Mouse (Mus musculus) limb, embryonic 15.5 days (tissue): Measurements from ENCODE around the gene Kif1bp. TPM values are rescaled to one million over a fixed set of nuclear protein-coding genes. Genes with fewer than 3 reads are reported as not detected.

ENCODE experiments used
- ATAC-seq: fragments of 200-750 bp; cut with Nextera tagmentation; 2 replicates; pipeline ENCODE4 v1.8.0; 2017; ENCODE audit warnings: low read depth, moderate TSS enrichment; ENCODE audit not compliant: insufficient number of reproducible peaks, low FRiP score, low TSS enrichment
- H3K27ac ChIP-seq: fragments of 300-500 bp; sonication (generic); 2 replicates; pipeline ENCODE4 v1.5.1; 2015; ENCODE audit warnings: moderate library complexity, mild to moderate bottlenecking, inconsistent platforms
- H3K27me3 ChIP-seq: fragments of 300-500 bp; sonication (generic); 2 replicates; pipeline ENCODE4 v1.6.1; 2015; ENCODE audit warnings: inconsistent platforms
- H3K36me3 ChIP-seq: fragments of 300-500 bp; sonication (generic); 2 replicates; pipeline ENCODE4 v1.6.1; 2015; ENCODE audit warnings: inconsistent platforms
- H3K4me1 ChIP-seq: fragments of 300-500 bp; sonication (generic); 2 replicates; pipeline ENCODE4 v1.6.1; 2015; ENCODE audit warnings: inconsistent platforms
- H3K4me2 ChIP-seq: fragments of 300-500 bp; sonication (generic); 2 replicates; pipeline ENCODE4 v1.6.1; 2015; ENCODE audit warnings: mild to moderate bottlenecking, inconsistent platforms
- H3K4me3 ChIP-seq: fragments of 300-500 bp; sonication (generic); 2 replicates; pipeline ENCODE4 v1.5.1; 2015; ENCODE audit warnings: mild to moderate bottlenecking, inconsistent platforms
- H3K9ac ChIP-seq: fragments of 300-500 bp; sonication (generic); 2 replicates; pipeline ENCODE4 v1.6.1; 2015; ENCODE audit warnings: inconsistent platforms
- H3K9me3 ChIP-seq: fragments of 300-500 bp; sonication (generic); 2 replicates; pipeline ENCODE4 v1.6.1; 2016; ENCODE audit warnings: inconsistent platforms
- WGBS: fragments of 180-500 bp; shearing (Covaris S2); methylation state at CpG from one replicate; pipeline ENCODE4 v1.1.7; 2015; 5-methylcytosine and 5-hydroxymethylcytosine counted together
- polyA plus RNA-seq: library from polyadenylated mRNA; unstranded; fragments of >200 nt; fragmentation: Nextera tagmentation; extraction: Ambion mirVana; gene quantifications from 2 replicates; pipeline ENCODE4 v1.2.1, GENCODE M21; 2015

Gene Kif1bp
- polyA plus RNA-seq, 1 experiment from 2014 or later: 36.9 TPM

- ATAC-seq: no peak
- H3K36me3 ChIP-seq: no peaks in the 10 kb centered on the region
- no peak within 1 kb of the TSS for H3K4me3 ChIP-seq
- no peaks in the 10 kb centered on the region for H3K9me3 ChIP-seq
- no peaks in the 10 kb centered on the region for H3K4me1 ChIP-seq
- H3K27ac ChIP-seq: no peak within 1 kb of the TSS
- no peaks in the 10 kb centered on the region for H3K27me3 ChIP-seq
- 88% methylated on average over 14 of the region's 14 CpGs for WGBS
- no peak within 1 kb of the TSS for H3K9ac ChIP-seq
- no peak within 1 kb of the TSS for H3K4me2 ChIP-seq
These were observed 50.9 kb downstream of the Kif1bp start, which contains the start of gene Srgn for GRCm38 (mm10) chr10:62527351-62527750. Gene Srgn, minus strand, starts transcription at chr10:62527451.

- Histone ChIP-seq H3K4me1 (no peaks in the 10 kb centered on the region), H3K27ac (no peak overlapping the region), H3K4me2 (no peak overlapping the region), H3K9ac (no peak overlapping the region), H3K4me3 (no peak overlapping the region), H3K9me3 (no peaks in the 10 kb centered on the region), H3K27me3 (no peaks in the 10 kb centered on the region), H3K36me3 (no peaks in the 10 kb centered on the region)
- 68% methylated on average over 7 of the region's 7 CpGs for WGBS
- ATAC-seq: 0 out of 2 replicates have a peak, but pooled peaks have one; percentile 30
These were observed 55.8 kb downstream of the Kif1bp start for GRCm38 (mm10) chr10:62522346-62522950.

DNA sequence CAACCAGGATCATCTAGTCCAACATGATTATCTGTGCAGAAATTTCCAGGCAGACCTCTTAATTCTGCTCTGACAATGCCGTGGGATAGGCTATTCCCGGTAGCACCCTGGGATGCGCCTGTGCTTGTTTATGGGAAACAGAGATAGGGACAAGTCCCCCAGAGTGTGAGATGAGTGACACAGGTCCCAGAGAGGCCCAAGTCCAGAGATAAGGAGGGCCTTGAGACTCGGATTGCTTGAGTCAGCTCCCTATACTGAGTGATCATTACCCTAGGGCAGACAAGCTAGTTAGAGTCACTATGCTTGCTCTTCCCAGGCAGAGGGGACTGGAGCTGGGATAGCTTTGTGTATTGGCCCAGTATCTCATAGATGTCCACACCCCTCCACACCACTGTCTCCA is 56.5 kb downstream of the Kif1bp start:
- H3K9me3 ChIP-seq: no peaks in the 10 kb centered on the region
- 66% methylated on average over 4 of the region's 4 CpGs for WGBS
- no peak overlapping the region for H3K4me3 ChIP-seq
- H3K27me3 ChIP-seq: no peaks in the 10 kb centered on the region
- ATAC-seq: no peak
- no peaks in the 10 kb centered on the region for H3K4me1 ChIP-seq
- H3K9ac ChIP-seq: no peak overlapping the region
- H3K36me3 ChIP-seq: no peaks in the 10 kb centered on the region
- H3K27ac ChIP-seq: no peak overlapping the region
- H3K4me2 ChIP-seq: no peak overlapping the region

GRCm38 (mm10) chr10:62520911-62521310 is 57.3 kb downstream of the Kif1bp start:
- Histone ChIP-seq H3K4me3 (no peak overlapping the region), H3K4me1 (no peaks in the 10 kb centered on the region), H3K4me2 (no peak overlapping the region), H3K27ac (no peak overlapping the region), H3K9me3 (no peaks in the 10 kb centered on the region), H3K9ac (no peak overlapping the region), H3K36me3 (no peaks in the 10 kb centered on the region), H3K27me3 (no peaks in the 10 kb centered on the region)
- no peak for ATAC-seq
- 77% methylated on average over 2 of the region's 2 CpGs for WGBS

GRCm38 (mm10) chr10:62517511-62517910 is 60.7 kb downstream of the Kif1bp start:
- Histone ChIP-seq H3K4me2 (no peak overlapping the region), H3K9me3 (no peaks in the 10 kb centered on the region), H3K27me3 (no peaks in the 10 kb centered on the region), H3K36me3 (no peaks in the 10 kb centered on the region), H3K27ac (no peak overlapping the region), H3K9ac (no peak overlapping the region), H3K4me1 (no peaks in the 10 kb centered on the region), H3K4me3 (no peak overlapping the region)
- WGBS: 83% methylated on average over 6 of the region's 6 CpGs
- ATAC-seq: no peak

- peaks cover 5% of the 10 kb centered on the region for H3K4me1 ChIP-seq
- no peak overlapping the region for H3K27ac ChIP-seq
- no peak overlapping the region for H3K4me3 ChIP-seq
- WGBS: 94% methylated on average over 4 of the region's 4 CpGs
- no peak overlapping the region for H3K4me2 ChIP-seq
- H3K9me3 ChIP-seq: no peaks in the 10 kb centered on the region
- peaks cover 5% of the 10 kb centered on the region; the same call in 1 of the 2 replicates for H3K27me3 ChIP-seq
- no peak overlapping the region for H3K9ac ChIP-seq
- no peak for ATAC-seq
- H3K36me3 ChIP-seq: no peaks in the 10 kb centered on the region
These were observed 65.4 kb downstream of the Kif1bp start for GRCm38 (mm10) chr10:62512855-62513254.

GRCm38 (mm10) chr10:62511528-62511927 is 66.7 kb downstream of the Kif1bp start:
- H3K27me3 ChIP-seq: peaks cover 9% of the 10 kb centered on the region
- no peak for ATAC-seq
- 78% methylated on average over 6 of the region's 6 CpGs for WGBS
- no peak overlapping the region for H3K9ac ChIP-seq
- H3K27ac ChIP-seq: no peak overlapping the region
- H3K4me3 ChIP-seq: no peak overlapping the region
- H3K9me3 ChIP-seq: no peaks in the 10 kb centered on the region
- peaks cover 5% of the 10 kb centered on the region for H3K4me1 ChIP-seq
- H3K36me3 ChIP-seq: no peaks in the 10 kb centered on the region
- no peak overlapping the region for H3K4me2 ChIP-seq

GRCm38 (mm10) chr10:62509032-62509656 is 69.1 kb downstream of the Kif1bp start:
- H3K9me3 ChIP-seq: no peaks in the 10 kb centered on the region
- no peaks in the 10 kb centered on the region for H3K36me3 ChIP-seq
- 64% methylated on average over 11 of the region's 11 CpGs for WGBS
- H3K27me3 ChIP-seq: peaks cover 13% of the 10 kb centered on the region
- ATAC-seq: no peak
- H3K9ac ChIP-seq: no peak overlapping the region
- H3K27ac ChIP-seq: no peak overlapping the region
- H3K4me2 ChIP-seq: no peak overlapping the region
- no peak overlapping the region for H3K4me3 ChIP-seq
- peaks cover 5% of the 10 kb centered on the region for H3K4me1 ChIP-seq

DNA sequence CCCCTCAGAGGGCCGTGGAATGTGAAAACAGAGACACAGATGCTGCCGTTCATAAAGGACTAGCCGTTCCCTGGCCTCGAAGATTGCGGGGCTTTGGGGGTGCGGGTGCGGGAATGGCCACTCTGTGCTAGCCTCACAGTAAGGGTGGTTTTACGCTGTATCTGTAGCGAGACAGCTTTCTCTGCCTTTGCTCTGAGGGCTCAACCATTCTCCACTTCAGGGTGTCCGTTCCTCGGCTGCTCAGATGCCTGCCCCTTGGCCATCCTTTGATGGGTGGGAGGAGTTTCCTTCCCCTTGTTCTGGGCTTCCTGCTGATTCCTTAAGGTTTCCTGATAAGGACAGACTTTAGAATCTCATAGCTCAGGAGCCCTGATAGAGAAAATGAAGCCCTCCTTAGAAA is 69.8 kb downstream of the Kif1bp start:
- Histone ChIP-seq H3K27me3 (peaks cover 13% of the 10 kb centered on the region), H3K4me1 (peaks cover 5% of the 10 kb centered on the region), H3K27ac (no peak overlapping the region), H3K4me3 (peak overlapping the region; percentile 31), H3K9ac (no peak overlapping the region), H3K36me3 (no peaks in the 10 kb centered on the region), H3K9me3 (no peaks in the 10 kb centered on the region), H3K4me2 (peak overlapping the region; percentile 49)
- ATAC-seq: no peak
- 2% methylated on average over 11 of the region's 11 CpGs for WGBS

DNA sequence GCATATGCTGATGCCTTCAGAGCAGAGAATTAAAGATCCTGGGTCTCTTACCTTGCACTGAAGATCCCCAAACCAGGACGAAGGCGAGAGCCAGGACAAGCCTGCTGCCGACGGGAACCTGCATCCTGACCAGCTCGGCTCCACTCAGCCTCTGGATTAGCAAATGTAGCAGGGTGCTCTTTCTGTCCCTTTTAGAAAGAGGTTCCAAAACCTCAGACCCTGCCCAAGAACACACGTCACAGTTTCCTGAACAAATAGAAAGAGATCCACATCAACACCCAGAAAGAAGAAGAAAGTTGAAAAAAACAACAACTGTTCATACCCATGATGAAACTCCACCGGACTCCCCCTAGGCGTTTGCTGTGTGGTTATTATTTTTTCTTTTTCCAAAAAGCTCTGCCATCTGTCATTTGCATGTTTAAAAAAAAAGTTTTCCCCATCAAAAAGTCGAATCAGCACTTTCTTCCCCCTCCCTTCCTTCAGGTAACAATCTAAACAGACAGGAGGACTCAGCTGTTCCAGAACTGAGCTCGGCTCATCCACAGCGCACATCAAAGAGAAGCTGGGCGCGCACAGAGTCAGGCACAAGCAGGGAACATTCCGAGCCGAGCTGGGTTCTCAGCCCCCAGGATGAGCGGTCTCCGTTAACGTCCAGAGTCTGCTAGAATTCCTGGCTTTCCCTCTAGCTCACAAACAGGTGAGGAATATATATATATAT is 70.5 kb downstream of the Kif1bp start:
- WGBS: 13% methylated on average over 18 of the region's 18 CpGs
- H3K9me3 ChIP-seq: no peaks in the 10 kb centered on the region
- H3K4me1 ChIP-seq: peaks cover 5% of the 10 kb centered on the region
- no peak overlapping the region for H3K9ac ChIP-seq
- peaks cover 13% of the 10 kb centered on the region for H3K27me3 ChIP-seq
- peak overlapping the region; percentile 49 for H3K4me2 ChIP-seq
- no peak for ATAC-seq
- H3K4me3 ChIP-seq: peak overlapping the region; percentile 31
- no peak overlapping the region for H3K27ac ChIP-seq
- no peaks in the 10 kb centered on the region for H3K36me3 ChIP-seq

- Histone ChIP-seq H3K9ac (no peak overlapping the region), H3K4me2 (no peak overlapping the region), H3K27ac (no peak overlapping the region), H3K27me3 (peaks cover 13% of the 10 kb centered on the region), H3K36me3 (no peaks in the 10 kb centered on the region), H3K4me3 (no peak overlapping the region), H3K4me1 (peaks cover 5% of the 10 kb centered on the region), H3K9me3 (no peaks in the 10 kb centered on the region)
- 82% methylated on average over 4 of the region's 4 CpGs for WGBS
- ATAC-seq: no peak
These were observed 71.2 kb downstream of the Kif1bp start for GRCm38 (mm10) chr10:62507071-62507470.

DNA sequence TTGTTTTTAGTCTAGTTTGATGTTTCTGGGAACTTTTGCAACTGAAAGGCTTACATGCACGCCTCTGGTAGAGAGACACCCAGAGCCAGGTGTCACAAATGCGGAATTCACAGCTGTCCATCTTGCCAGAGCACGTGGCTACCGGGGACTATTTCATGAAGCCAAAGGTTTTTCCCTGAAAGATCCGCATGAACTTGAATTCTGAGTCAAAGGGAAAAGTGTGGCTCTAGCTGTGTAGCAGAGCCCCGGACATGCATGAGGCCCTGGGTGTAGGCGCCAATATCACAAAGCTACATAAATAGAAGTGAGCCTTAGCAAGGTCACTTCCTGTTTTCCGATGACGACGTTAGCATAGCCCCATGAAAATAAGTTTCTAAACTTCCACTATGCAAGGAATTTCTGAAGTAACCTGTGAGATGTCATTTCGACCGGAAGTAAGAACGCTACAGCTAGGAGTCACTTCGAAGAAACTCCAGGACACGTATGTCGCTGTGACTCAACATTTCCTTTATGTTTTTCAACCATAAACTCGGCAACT is 72.2 kb downstream of the Kif1bp start:
- no peak overlapping the region for H3K4me2 ChIP-seq
- ATAC-seq: no peak
- H3K27ac ChIP-seq: no peak overlapping the region
- 81% methylated on average over 17 of the region's 17 CpGs for WGBS
- H3K9ac ChIP-seq: no peak overlapping the region
- no peaks in the 10 kb centered on the region for H3K36me3 ChIP-seq
- H3K27me3 ChIP-seq: peaks cover 16% of the 10 kb centered on the region
- H3K4me3 ChIP-seq: no peak overlapping the region
- H3K9me3 ChIP-seq: no peaks in the 10 kb centered on the region
- peaks cover 5% of the 10 kb centered on the region for H3K4me1 ChIP-seq
